Mouse (Mus musculus): Measurements from ENCODE around the gene Rock2.

Rock2 gene

GRCm38 (mm10) chr12:16900625-16901222, 6.0 kb downstream of the Rock2 start:
- peak; percentile 17 for DNase-seq (ENCODE audit: low read depth, low spot score)

GRCm38 (mm10) chr12:16903949-16904635, 9.4 kb downstream of the Rock2 start:
- DNase-seq (ENCODE audit: low read depth, low spot score): no peak

- no peak for DNase-seq (ENCODE audit: low read depth, low spot score)
These were observed 12.7 kb downstream of the Rock2 start for GRCm38 (mm10) chr12:16907282-16907846.

- DNase-seq (ENCODE audit: low read depth, low spot score): no peak
These were observed 13.4 kb downstream of the Rock2 start for GRCm38 (mm10) chr12:16907953-16908648.

- no peak for DNase-seq (ENCODE audit: low read depth, low spot score)
These were observed 16.8 kb downstream of the Rock2 start for GRCm38 (mm10) chr12:16911524-16911923.

GRCm38 (mm10) chr12:16912600-16912999, 17.9 kb downstream of the Rock2 start:
- DNase-seq (ENCODE audit: low read depth, low spot score): no peak

GRCm38 (mm10) chr12:16920186-16920860, 25.6 kb downstream of the Rock2 start:
- DNase-seq (ENCODE audit: low read depth, low spot score): no peak

- DNase-seq (ENCODE audit: low read depth, low spot score): no peak
These were observed 33.2 kb downstream of the Rock2 start for GRCm38 (mm10) chr12:16927889-16928288.

GRCm38 (mm10) chr12:16934423-16934822, 39.7 kb downstream of the Rock2 start:
- DNase-seq (ENCODE audit: low read depth, low spot score): no peak

- no peak for DNase-seq (ENCODE audit: low read depth, low spot score)
These were observed 47.3 kb downstream of the Rock2 start for GRCm38 (mm10) chr12:16941976-16942375.

GRCm38 (mm10) chr12:16948239-16948638, 53.5 kb downstream of the Rock2 start:
- no peak for DNase-seq (ENCODE audit: low read depth, low spot score)

GRCm38 (mm10) chr12:16958851-16959250, 64.2 kb downstream of the Rock2 start:
- DNase-seq (ENCODE audit: low read depth, low spot score): peak; percentile 27

- peak; percentile 8 for DNase-seq (ENCODE audit: low read depth, low spot score)
These were observed 68.7 kb downstream of the Rock2 start for GRCm38 (mm10) chr12:16963354-16963753.

- DNase-seq (ENCODE audit: low read depth, low spot score): no peak
These were observed 72.1 kb downstream of the Rock2 start for GRCm38 (mm10) chr12:16966811-16967210.

GRCm38 (mm10) chr12:16977120-16977519, 82.4 kb downstream of the Rock2 start:
- DNase-seq (ENCODE audit: low read depth, low spot score): no peak

GRCm38 (mm10) chr12:16985778-16986177, 91.1 kb downstream of the Rock2 start:
- no peak for DNase-seq (ENCODE audit: low read depth, low spot score)

GRCm38 (mm10) chr12:16991376-16991775, 96.7 kb downstream of the Rock2 start:
- DNase-seq (ENCODE audit: low read depth, low spot score): no peak

- DNase-seq (ENCODE audit: low read depth, low spot score): no peak
These were observed 97.7 kb downstream of the Rock2 start for GRCm38 (mm10) chr12:16992355-16992754.

- DNase-seq (ENCODE audit: low read depth, low spot score): no peak
These were observed 99.6 kb downstream of the Rock2 start for GRCm38 (mm10) chr12:16994291-16994690.

GRCm38 (mm10) chr12:16996281-16996680, 101.6 kb downstream of the Rock2 start:
- no peak for DNase-seq (ENCODE audit: low read depth, low spot score)

GRCm38 (mm10) chr12:16996886-16997462, 102.3 kb downstream of the Rock2 start:
- DNase-seq (ENCODE audit: low read depth, low spot score): no peak

Data from CD4-positive helper T cell, adult 2 months (primary cell).